Mouse (Mus musculus) limb, embryonic 12.5 days (tissue): ENCODE measurements around the gene Grk1. TPM values are rescaled to one million over a fixed set of nuclear protein-coding genes. Genes with fewer than 3 reads are reported as not detected.

Experiments
- ATAC-seq: fragments of 200-750 bp; cut with Nextera tagmentation; 2 replicates; pipeline ENCODE4 v1.8.0; 2017; ENCODE audit warnings: low read depth, moderate TSS enrichment; ENCODE audit not compliant: insufficient number of reproducible peaks, insufficient read depth, low FRiP score, low TSS enrichment
- H3K27ac ChIP-seq: fragments of 300-500 bp; sonication (generic); 2 replicates; pipeline ENCODE4 v1.5.1; 2016; ENCODE audit warnings: mild to moderate bottlenecking, moderate library complexity
- H3K27me3 ChIP-seq: fragments of 300-500 bp; sonication (generic); 2 replicates; pipeline ENCODE4 v1.6.1; 2016; ENCODE audit warnings: mild to moderate bottlenecking, moderate library complexity
- H3K36me3 ChIP-seq: fragments of 300-500 bp; sonication (generic); 2 replicates; pipeline ENCODE4 v1.6.1; 2016; ENCODE audit warnings: mild to moderate bottlenecking, moderate library complexity
- H3K4me1 ChIP-seq: fragments of 300-500 bp; sonication (generic); replicated peaks from 2 replicates; pipeline ENCODE4 v1.6.1; 2016
- H3K4me2 ChIP-seq: fragments of 300-500 bp; sonication (generic); 2 replicates; pipeline ENCODE4 v1.6.1; 2016; ENCODE audit warnings: mild to moderate bottlenecking, moderate library complexity
- H3K4me3 ChIP-seq: fragments of 300-500 bp; sonication (generic); replicated peaks from 2 replicates; pipeline ENCODE4 v1.5.1; 2016; ENCODE audit warnings: mild to moderate bottlenecking
- H3K9ac ChIP-seq: fragments of 300-500 bp; sonication (generic); replicated peaks from 2 replicates; pipeline ENCODE4 v1.6.1; 2016; ENCODE audit warnings: mild to moderate bottlenecking, moderate library complexity
- H3K9me3 ChIP-seq: fragments of 300-500 bp; sonication (generic); 2 replicates; pipeline ENCODE4 v1.6.1; 2016; ENCODE audit warnings: mild to moderate bottlenecking, moderate library complexity
- WGBS: fragments of 180-500 bp; shearing (Covaris S2); methylation state at CpG from one replicate; pipeline ENCODE4 v1.1.7; 2016; 5-methylcytosine and 5-hydroxymethylcytosine counted together
- polyA plus RNA-seq: library from polyadenylated mRNA; unstranded; fragments of >200 nt; fragmentation: Nextera tagmentation; extraction: Ambion mirVana; gene quantifications from 2 replicates; pipeline ENCODE4 v1.2.1, GENCODE M21; 2016

The Grk1 gene
- polyA plus RNA-seq, 1 experiment from 2014 or later, result 0.04 TPM

GRCm38 (mm10) chr8:13454341-13455113, 49.6 kb downstream of the Grk1 start:
- 72% methylated on average over 8 of the region's 8 CpGs for WGBS
- H3K4me2 ChIP-seq, result no peak overlapping the region
- no peak overlapping the region for H3K27ac ChIP-seq
- no peak overlapping the region for H3K9ac ChIP-seq
- no peak for ATAC-seq
- no peaks in the 10 kb centered on the region for H3K9me3 ChIP-seq
- H3K36me3 ChIP-seq, result no peaks in the 10 kb centered on the region
- no peaks in the 10 kb centered on the region for H3K27me3 ChIP-seq
- H3K4me1 ChIP-seq, result no peaks in the 10 kb centered on the region
- H3K4me3 ChIP-seq, result no peak overlapping the region

- Histone ChIP-seq H3K4me2 (no peak overlapping the region), H3K36me3 (no peaks in the 10 kb centered on the region), H3K27me3 (no peaks in the 10 kb centered on the region), H3K4me3 (no peak overlapping the region), H3K9ac (no peak overlapping the region), H3K4me1 (no peaks in the 10 kb centered on the region), H3K9me3 (no peaks in the 10 kb centered on the region), H3K27ac (no peak overlapping the region)
- 38% methylated on average over 2 of the region's 2 CpGs for WGBS
- ATAC-seq, result peak; percentile 53; the same call in 1 of the 2 replicates
Measured at GRCm38 (mm10) chr8:13455295-13455694, 50.4 kb downstream of the Grk1 start.

DNA sequence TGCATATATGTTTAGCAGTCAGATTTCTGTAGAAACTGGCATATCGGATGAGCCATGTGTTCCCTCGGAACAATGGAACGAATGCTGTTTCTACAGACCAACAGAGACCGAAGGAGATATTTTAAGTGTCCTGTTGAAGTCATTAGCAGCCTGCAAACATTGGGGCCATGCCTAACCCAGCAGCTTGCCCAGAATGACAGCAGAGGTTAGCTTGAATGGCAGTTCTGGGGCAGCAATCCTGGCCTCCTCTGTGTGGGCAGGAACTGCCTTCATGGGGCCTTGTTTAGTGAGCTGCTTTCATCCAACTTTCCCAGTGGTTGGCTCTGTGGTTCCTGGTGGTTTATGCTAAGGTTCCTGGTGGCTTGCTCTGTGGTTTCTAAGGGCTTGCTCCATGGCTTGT, 54.5 kb downstream of the Grk1 start:
- Histone ChIP-seq H3K9ac (no peak overlapping the region), H3K4me3 (no peak overlapping the region), H3K4me2 (no peak overlapping the region), H3K27ac (no peak overlapping the region), H3K27me3 (no peaks in the 10 kb centered on the region; the same call in 1 of the 2 replicates), H3K4me1 (no peaks in the 10 kb centered on the region), H3K9me3 (no peaks in the 10 kb centered on the region), H3K36me3 (no peaks in the 10 kb centered on the region)
- ATAC-seq, result no peak
- 96% methylated on average over 4 of the region's 4 CpGs for WGBS

DNA sequence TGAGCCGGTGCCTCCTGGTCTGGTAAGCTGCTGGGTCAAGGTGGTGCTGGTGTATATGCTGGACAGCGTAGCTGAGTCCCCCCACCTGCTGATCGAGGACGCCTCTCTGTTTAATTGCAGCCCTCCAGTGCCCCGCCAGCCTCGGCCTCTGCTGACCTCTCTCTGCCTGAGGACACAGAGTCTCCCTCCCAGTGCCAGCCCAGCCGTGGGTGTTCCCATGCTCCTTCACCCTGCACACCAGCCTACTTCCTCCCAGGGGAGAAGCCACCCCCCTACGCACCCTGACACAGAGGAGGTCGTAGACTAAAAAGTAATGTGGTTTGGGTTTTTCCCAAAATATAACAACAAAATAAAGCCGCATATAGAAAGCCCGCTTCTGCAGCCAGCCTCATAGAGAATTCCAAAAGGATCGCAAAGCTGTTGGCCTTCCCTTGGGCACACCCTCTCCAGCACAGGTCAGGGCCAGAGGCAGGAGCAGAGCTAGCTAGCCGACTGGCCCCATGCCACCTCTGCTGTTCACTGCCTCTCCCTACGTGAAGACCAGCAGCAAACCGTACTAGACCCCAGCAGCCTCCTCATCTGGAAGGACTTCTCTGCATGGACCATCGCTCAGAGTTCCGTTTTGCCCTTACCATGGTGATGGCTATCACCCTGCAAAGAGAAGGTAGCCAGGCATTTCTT, 56.3 kb downstream of the Grk1 start:
- ATAC-seq, result no peak
- no peak overlapping the region for H3K4me3 ChIP-seq
- WGBS, result 70% methylated on average over 17 of the region's 17 CpGs

DNA sequence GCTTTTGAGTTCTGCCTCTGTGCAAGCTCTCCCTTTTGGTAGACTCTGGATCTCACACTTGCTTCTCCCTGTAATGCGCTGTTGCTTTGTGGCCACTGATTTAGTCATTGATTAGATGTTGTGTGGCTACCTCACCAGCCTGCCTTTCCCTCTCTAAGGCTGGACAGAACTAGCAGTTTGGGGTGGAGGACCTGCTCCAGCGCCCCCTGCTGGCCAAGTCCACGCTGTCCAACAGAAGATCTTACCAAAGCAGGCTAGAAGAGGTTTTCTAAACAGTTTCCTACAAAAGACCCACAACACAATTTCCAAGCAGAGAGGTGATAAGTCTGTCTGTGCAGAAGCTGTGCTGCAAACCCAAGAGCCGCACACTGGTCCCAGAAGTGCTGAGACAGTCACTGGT, 57.0 kb downstream of the Grk1 start:
- no peaks in the 10 kb centered on the region for H3K4me1 ChIP-seq
- no peak overlapping the region for H3K4me2 ChIP-seq
- no peak for ATAC-seq
- no peaks in the 10 kb centered on the region for H3K36me3 ChIP-seq
- H3K27ac ChIP-seq, result no peak overlapping the region
- no peaks in the 10 kb centered on the region; the same call in 1 of the 2 replicates for H3K27me3 ChIP-seq
- no peak overlapping the region for H3K4me3 ChIP-seq
- no peak overlapping the region for H3K9ac ChIP-seq
- no peaks in the 10 kb centered on the region for H3K9me3 ChIP-seq
- 41% methylated on average over 4 of the region's 4 CpGs for whole genome bisulfite sequencing

More for the DNA sequence above, 56.3 kb downstream of the Grk1 start:
- H3K4me1 ChIP-seq, result no peaks in the 10 kb centered on the region
- no peak overlapping the region for H3K9ac ChIP-seq
- H3K4me2 ChIP-seq, result no peak overlapping the region
- no peak overlapping the region for H3K27ac ChIP-seq
- no peaks in the 10 kb centered on the region; the same call in 1 of the 2 replicates for H3K27me3 ChIP-seq
- no peaks in the 10 kb centered on the region for H3K9me3 ChIP-seq
- H3K36me3 ChIP-seq, result no peaks in the 10 kb centered on the region

GRCm38 (mm10) chr8:13462392-13462791, 57.5 kb downstream of the Grk1 start:
- Histone ChIP-seq H3K4me3 (no peak overlapping the region), H3K36me3 (no peaks in the 10 kb centered on the region), H3K9me3 (no peaks in the 10 kb centered on the region), H3K27ac (no peak overlapping the region), H3K4me2 (no peak overlapping the region), H3K9ac (no peak overlapping the region), H3K4me1 (no peaks in the 10 kb centered on the region), H3K27me3 (no peaks in the 10 kb centered on the region; the same call in 1 of the 2 replicates)
- ATAC-seq, result no peak
- WGBS, result 85% methylated on average over 10 of the region's 10 CpGs

DNA sequence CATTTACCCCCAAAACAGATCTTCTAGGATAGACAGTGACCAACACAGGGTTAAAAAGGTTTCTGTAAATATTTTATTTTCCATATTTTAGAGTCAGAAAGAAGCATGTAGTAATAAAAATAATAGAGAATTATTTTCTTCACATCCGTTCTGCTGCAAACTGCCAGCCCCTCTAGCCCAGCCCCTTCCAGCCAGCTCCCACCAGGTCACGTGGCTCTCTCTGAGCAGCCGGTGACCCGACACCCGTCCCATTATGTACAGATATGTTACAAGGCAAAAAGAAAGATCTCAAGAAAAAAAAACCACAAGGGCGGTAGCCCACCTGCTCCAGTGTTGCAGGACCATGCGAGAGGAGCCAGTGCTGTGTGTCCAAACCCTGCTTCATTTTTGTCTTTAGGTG, 60.4 kb downstream of the Grk1 start:
- Histone ChIP-seq H3K4me3 (no peak overlapping the region), H3K4me2 (0 out of 2 replicates have a peak overlapping the region, but pooled peaks have one; percentile 15), H3K4me1 (no peaks in the 10 kb centered on the region), H3K36me3 (no peaks in the 10 kb centered on the region), H3K9ac (no peak overlapping the region), H3K27ac (no peak overlapping the region), H3K27me3 (no peaks in the 10 kb centered on the region; the same call in 1 of the 2 replicates), H3K9me3 (no peaks in the 10 kb centered on the region)
- no peak; the same call in 1 of the 2 replicates for ATAC-seq
- WGBS, result 68% methylated on average over 7 of the region's 7 CpGs

DNA sequence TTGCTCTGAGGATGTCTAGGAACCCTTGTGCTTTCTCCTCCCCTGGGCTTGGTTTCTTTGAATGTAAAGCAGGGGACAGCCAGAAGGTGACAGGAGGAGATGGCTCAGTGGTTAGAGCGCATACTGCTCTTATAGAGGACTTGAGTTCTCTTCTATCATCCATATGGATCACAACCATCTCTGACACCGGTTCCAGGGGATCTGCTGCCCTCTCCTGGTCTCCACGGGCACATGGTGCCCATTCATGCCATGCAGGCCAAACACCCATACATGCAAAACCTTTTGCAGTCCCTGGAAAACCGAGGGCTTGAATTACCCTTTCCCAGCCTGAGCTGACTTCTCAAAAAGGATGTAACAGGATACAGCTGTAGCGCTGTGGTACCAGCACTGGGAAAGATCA, 62.1 kb downstream of the Grk1 start:
- Histone ChIP-seq H3K9ac (no peak overlapping the region), H3K9me3 (no peaks in the 10 kb centered on the region), H3K4me3 (no peak overlapping the region), H3K27ac (no peak overlapping the region), H3K36me3 (no peaks in the 10 kb centered on the region), H3K27me3 (no peaks in the 10 kb centered on the region; the same call in 1 of the 2 replicates), H3K4me1 (0 out of 2 replicates have a peak, but pooled peaks cover under 1% of the 10 kb centered on the region), H3K4me2 (no peak overlapping the region)
- ATAC-seq, result no peak
- 66% methylated on average over 5 of the region's 5 CpGs for WGBS

DNA sequence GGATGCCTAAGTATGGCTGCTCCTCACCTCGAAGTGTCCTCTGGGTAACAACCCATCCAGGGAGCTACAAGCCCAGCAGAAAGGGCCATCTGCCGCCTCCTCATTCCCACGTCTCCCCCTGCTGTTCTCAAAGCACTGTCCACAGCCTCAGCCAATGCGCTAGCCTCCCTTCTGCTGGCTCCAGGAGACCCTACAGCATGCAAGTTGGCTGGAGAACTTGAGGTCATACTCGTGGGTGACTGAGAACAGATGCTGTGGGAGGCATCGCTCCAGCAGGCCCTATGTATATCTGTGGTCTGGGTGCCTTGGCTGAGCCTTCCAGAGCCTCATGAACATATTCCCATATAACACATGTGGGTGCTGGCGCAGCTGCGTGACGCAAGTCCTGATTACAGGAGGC, 63.9 kb downstream of the Grk1 start:
- WGBS, result 79% methylated on average over 9 of the region's 9 CpGs

DNA sequence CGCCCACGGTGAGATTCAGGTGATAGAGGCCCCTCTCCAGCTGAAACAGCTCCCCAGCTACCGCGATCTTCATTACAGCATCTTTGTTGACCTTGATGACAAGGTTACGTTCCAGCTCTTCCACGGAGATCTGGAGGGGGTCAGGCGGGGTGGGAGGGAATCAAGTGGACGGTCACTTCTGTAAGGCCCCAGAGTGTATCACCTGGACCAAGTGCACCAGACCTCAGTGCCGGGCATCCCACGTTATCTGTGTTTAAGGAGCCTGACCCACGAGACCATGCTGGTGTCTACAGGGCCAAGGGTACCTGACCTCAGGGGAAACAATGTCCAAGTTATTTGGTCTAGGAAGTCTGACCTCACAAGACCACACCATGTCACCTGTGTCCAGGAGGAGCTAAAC, 66.6 kb downstream of the Grk1 start:
- Histone ChIP-seq H3K9me3 (no peaks in the 10 kb centered on the region), H3K27me3 (no peaks in the 10 kb centered on the region), H3K4me1 (0 out of 2 replicates have a peak, but pooled peaks cover 4% of the 10 kb centered on the region), H3K36me3 (no peaks in the 10 kb centered on the region), H3K4me3 (no peak overlapping the region), H3K9ac (no peak overlapping the region), H3K27ac (no peak overlapping the region), H3K4me2 (no peak overlapping the region)
- 89% methylated on average over 11 of the region's 11 CpGs for WGBS
- ATAC-seq, result no peak

More for the DNA sequence above, 63.9 kb downstream of the Grk1 start:
- no peaks in the 10 kb centered on the region for H3K36me3 ChIP-seq
- ATAC-seq, result no peak
- 0 out of 2 replicates have a peak, but pooled peaks cover 4% of the 10 kb centered on the region for H3K4me1 ChIP-seq
- no peaks in the 10 kb centered on the region; the same call in 1 of the 2 replicates for H3K27me3 ChIP-seq
- H3K4me2 ChIP-seq, result no peak overlapping the region
- H3K4me3 ChIP-seq, result no peak overlapping the region
- H3K9me3 ChIP-seq, result no peaks in the 10 kb centered on the region
- H3K27ac ChIP-seq, result no peak overlapping the region
- no peak overlapping the region for H3K9ac ChIP-seq
